In genomic region chr8:23360850-23361274, GRCm38 (mm10) we compare ENCODE assay signal across 12 mouse cellular contexts.
DNase-seq lines count a peak whose midpoint lies in the region; ATAC-seq lines count a peak whose summit lies in the region.
"Had no signal": no experiment of that assay in that cellular context is flagged by ENCODE, and none has a peak within 500 bp of the region (broad histone marks: within the 10 kb centered on the region; RNA-seq: fewer than 3 reads in every experiment).

No protein-coding gene starts in this region.

- peak overlapping the region; percentile 80 for H3K27ac ChIP-seq in embryonic facial prominence, embryonic 10.5 days (replicated peaks)
- no peak overlapping the region; the same call in 1 of the 2 replicates for H3K27ac ChIP-seq in hindbrain, embryonic 15.5 days (replicated peaks)
- H3K27ac ChIP-seq: embryonic facial prominence, embryonic 13.5 days; macrophage had no signal

- no peak overlapping the region for H3K4me2 ChIP-seq in hindbrain, embryonic 15.5 days
- H3K4me2 ChIP-seq: embryonic facial prominence, embryonic 13.5 days had no signal

- ATAC-seq in hindbrain, embryonic 15.5 days (ENCODE audit: low FRiP score, low read depth) = peak; percentile 86

- H3K9me3 ChIP-seq in embryonic facial prominence, embryonic 10.5 days = peaks cover 13% of the 10 kb centered on the region
- no peaks in the 10 kb centered on the region for H3K9me3 ChIP-seq in hindbrain, embryonic 15.5 days

- H3K9ac ChIP-seq in hindbrain, embryonic 15.5 days = no peak overlapping the region
- H3K9ac ChIP-seq: embryonic facial prominence, embryonic 13.5 days had no signal

- 11% methylated on average over 9 of the region's 9 CpGs for WGBS in embryonic facial prominence, embryonic 10.5 days
- WGBS in hindbrain, embryonic 15.5 days = 9% methylated on average over 9 of the region's 9 CpGs

- peak; percentile 61 for DNase-seq in WW6 (ENCODE audit: low read depth, low spot score)
- peak; percentile 57 for DNase-seq in embryonic facial prominence, embryonic 10.5 days (ENCODE audit: low spot score)
- DNase-seq in neural tube, embryonic 10.5 days (ENCODE audit: extremely low spot score, low spot score) = peak; percentile 60
- no peak for DNase-seq in urinary bladder, postnatal 10 days (ENCODE audit: low spot score)
- no peak for DNase-seq in cerebellum, adult 9-11 months
- DNase-seq in urinary bladder, postnatal 14 days (ENCODE audit: low spot score) = no peak
- DNase-seq: kidney, postnatal 14 days; liver; thymus, postnatal 25 days had no signal

- peaks cover 9% of the 10 kb centered on the region for H3K4me1 ChIP-seq in embryonic facial prominence, embryonic 10.5 days
- H3K4me1 ChIP-seq in hindbrain, embryonic 15.5 days (replicated peaks) = peaks cover 4% of the 10 kb centered on the region; the same call in 1 of the 2 replicates

- no peaks in the 10 kb centered on the region for H3K36me3 ChIP-seq in embryonic facial prominence, embryonic 10.5 days (replicated peaks)
- no peaks in the 10 kb centered on the region for H3K36me3 ChIP-seq in hindbrain, embryonic 15.5 days
- H3K36me3 ChIP-seq: embryonic facial prominence, embryonic 13.5 days had no signal

- 0 out of 2 replicates have a peak overlapping the region, but pooled peaks have one; percentile 13 for H3K4me3 ChIP-seq in embryonic facial prominence, embryonic 10.5 days
- no peak overlapping the region for H3K4me3 ChIP-seq in hindbrain, embryonic 15.5 days
- H3K4me3 ChIP-seq: embryonic facial prominence, embryonic 13.5 days had no signal

- H3K27me3 ChIP-seq in embryonic facial prominence, embryonic 10.5 days (replicated peaks; ENCODE audit: low read depth, poor library complexity, severe bottlenecking) = no peaks in the 10 kb centered on the region
- no peaks in the 10 kb centered on the region for H3K27me3 ChIP-seq in hindbrain, embryonic 15.5 days
- H3K27me3 ChIP-seq: embryonic facial prominence, embryonic 13.5 days had no signal

Comparison
In these comparisons a context has a peak if more than half of its experiments do, and no peak if none do; other contexts are left out.
1. DNase-seq: peak in WW6 (single experiment), embryonic facial prominence, embryonic 10.5 days (single experiment) and neural tube, embryonic 10.5 days (single experiment); none in urinary bladder, postnatal 10 days (single experiment), cerebellum, adult 9-11 months (single experiment) and urinary bladder, postnatal 14 days (single experiment).